Mouse (Mus musculus) testis, adult 2 months (tissue): Measurements from ENCODE around the gene 1700102P08Rik. TPM values are rescaled to one million over a fixed set of nuclear protein-coding genes. Genes with fewer than 3 reads are reported as not detected.
A peak's percentile ranks its signal among the peaks of the same experiment; 100 is the strongest.

Source experiments
- H3K27ac ChIP-seq: fragments of 200-500 bp; 2 replicates; pipeline ENCODE4 v1.5.1; 2012; ENCODE audit warnings: low read depth, low read length; ENCODE audit not compliant: control insufficient read depth, insufficient read depth
- H3K27me3 ChIP-seq: fragments of 200-500 bp; 2 replicates; pipeline ENCODE4 v1.6.1; 2012; ENCODE audit warnings: mild to moderate bottlenecking, low read length, moderate library complexity; ENCODE audit not compliant: control insufficient read depth, insufficient read depth
- H3K36me3 ChIP-seq: fragments of 200-500 bp; 2 replicates; pipeline ENCODE4 v1.6.1; 2012; ENCODE audit warnings: mild to moderate bottlenecking, low read length; ENCODE audit not compliant: control insufficient read depth, insufficient read depth
- H3K4me1 ChIP-seq: fragments of 200-500 bp; 2 replicates; pipeline ENCODE4 v1.6.1; 2012; ENCODE audit warnings: low read length; ENCODE audit not compliant: control insufficient read depth, insufficient read depth
- H3K4me3 ChIP-seq: fragments of 200-500 bp; 2 replicates; pipeline ENCODE4 v1.5.1; 2012; ENCODE audit warnings: low read depth, mild to moderate bottlenecking, low read length, moderate library complexity, mixed read lengths; ENCODE audit not compliant: control insufficient read depth
- CTCF ChIP-seq: fragments of 200-500 bp; IDR thresholded peaks from 2 replicates; pipeline ENCODE4 v1.5.1; 2012; ENCODE audit warnings: low read depth, mild to moderate bottlenecking, inconsistent platforms, low read length, moderate library complexity; ENCODE audit not compliant: control insufficient read depth, insufficient read depth, insufficient replicate concordance
- POLR2A ChIP-seq: fragments of 200-500 bp; IDR thresholded peaks from 2 replicates; pipeline ENCODE4 v1.6.1; 2012; ENCODE audit warnings: low read depth, mild to moderate bottlenecking, inconsistent platforms, low read length, moderate library complexity; ENCODE audit not compliant: control insufficient read depth
- polyA plus RNA-seq: library from polyadenylated mRNA; depleted of rRNA; stranded (reverse); fragments of >200 nt; gene quantifications from 2 replicates; pipeline ENCODE4 v1.2.3, GENCODE M21; 2012; rRNA removed

1700102P08Rik gene
- polyA plus RNA-seq, 1 experiment = 72.2 TPM

- Histone ChIP-seq H3K27me3 (no peaks in the 10 kb centered on the region), H3K4me3 (peak overlapping the region; percentile 83), H3K27ac (no peak overlapping the region; the same call in 1 of the 2 replicates), H3K4me1 (peaks cover 25% of the 10 kb centered on the region), H3K36me3 (no peaks in the 10 kb centered on the region)
- TF ChIP-seq POLR2A (no peak), CTCF (peak; percentile 76)
These were observed 59.8 kb downstream of the 1700102P08Rik start for GRCm38 (mm10) chr9:108452291-108452906.

- peaks cover 25% of the 10 kb centered on the region for H3K4me1 ChIP-seq
- no peaks in the 10 kb centered on the region for H3K27me3 ChIP-seq
- no peaks in the 10 kb centered on the region for H3K36me3 ChIP-seq
- no peak for TF ChIP-seq CTCF
- no peak for TF ChIP-seq POLR2A
- peak overlapping the region; percentile 22; the same call in 1 of the 2 replicates for H3K4me3 ChIP-seq
- H3K27ac ChIP-seq = no peak overlapping the region
These were observed 60.3 kb downstream of the 1700102P08Rik start for GRCm38 (mm10) chr9:108452911-108453310.

- Histone ChIP-seq H3K4me1 (peaks cover 25% of the 10 kb centered on the region), H3K27ac (no peak overlapping the region), H3K36me3 (no peaks in the 10 kb centered on the region), H3K4me3 (no peak overlapping the region), H3K27me3 (no peaks in the 10 kb centered on the region)
- TF ChIP-seq POLR2A (no peak), CTCF (no peak)
These were observed 60.9 kb downstream of the 1700102P08Rik start for GRCm38 (mm10) chr9:108453458-108453857.

GRCm38 (mm10) chr9:108454429-108454828 is 61.8 kb downstream of the 1700102P08Rik start:
- H3K27ac ChIP-seq = no peak overlapping the region
- peak overlapping the region; percentile 57; the same call in 1 of the 2 replicates for H3K4me3 ChIP-seq
- no peaks in the 10 kb centered on the region for H3K27me3 ChIP-seq
- peaks cover 22% of the 10 kb centered on the region for H3K4me1 ChIP-seq
- H3K36me3 ChIP-seq = no peaks in the 10 kb centered on the region
- TF ChIP-seq POLR2A = no peak

DNA sequence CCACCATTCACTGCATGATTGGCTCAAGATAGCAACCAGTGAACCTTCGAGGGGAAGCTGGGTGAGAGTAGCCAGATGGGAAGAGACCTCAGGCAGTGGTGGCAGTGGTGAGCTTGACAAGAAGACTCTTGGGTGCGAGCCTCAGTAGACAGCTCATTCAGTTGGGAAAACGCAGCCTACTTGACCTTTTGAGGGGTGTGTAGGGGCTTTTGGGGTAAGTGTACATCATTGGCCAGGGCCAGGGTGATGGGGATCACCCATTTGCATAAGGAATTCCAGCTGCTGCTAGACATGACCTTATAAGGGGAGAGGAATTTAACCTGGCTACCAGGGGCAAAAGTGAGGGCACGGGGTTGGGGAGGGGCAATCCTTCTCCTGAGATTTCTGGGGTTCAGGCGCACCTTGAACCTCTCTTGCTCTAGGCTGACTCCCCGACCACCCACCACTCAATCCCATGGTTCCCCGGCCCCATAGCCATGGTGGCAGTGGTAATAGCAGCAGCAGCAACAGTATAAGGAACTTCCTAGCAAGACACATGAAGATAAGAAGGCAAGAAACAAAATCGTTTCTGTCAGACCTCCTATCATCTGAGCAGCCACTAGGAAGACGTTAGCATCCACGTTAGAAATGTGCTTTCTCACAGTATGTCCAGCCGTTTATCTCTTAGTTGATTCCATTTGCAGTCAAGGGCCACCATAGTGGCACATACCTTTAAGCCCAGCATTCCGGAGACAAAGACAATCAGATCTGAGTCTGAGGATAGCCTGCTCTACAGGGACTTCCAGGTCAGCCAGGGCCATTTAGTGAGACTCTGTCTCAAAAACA is 63.4 kb downstream of the 1700102P08Rik start:
- H3K4me3 ChIP-seq = no peak overlapping the region
- H3K36me3 ChIP-seq = no peaks in the 10 kb centered on the region
- TF ChIP-seq CTCF = no peak
- no peak for TF ChIP-seq POLR2A
- no peak overlapping the region for H3K27ac ChIP-seq
- H3K27me3 ChIP-seq = no peaks in the 10 kb centered on the region
- H3K4me1 ChIP-seq = peaks cover 12% of the 10 kb centered on the region

- no peaks in the 10 kb centered on the region for H3K27me3 ChIP-seq
- H3K4me1 ChIP-seq = peaks cover 15% of the 10 kb centered on the region
- no peak overlapping the region for H3K4me3 ChIP-seq
- no peaks in the 10 kb centered on the region for H3K36me3 ChIP-seq
- TF ChIP-seq CTCF (no peak), POLR2A (no peak)
- H3K27ac ChIP-seq = no peak overlapping the region
These were observed 64.3 kb downstream of the 1700102P08Rik start for GRCm38 (mm10) chr9:108456953-108457352.

DNA sequence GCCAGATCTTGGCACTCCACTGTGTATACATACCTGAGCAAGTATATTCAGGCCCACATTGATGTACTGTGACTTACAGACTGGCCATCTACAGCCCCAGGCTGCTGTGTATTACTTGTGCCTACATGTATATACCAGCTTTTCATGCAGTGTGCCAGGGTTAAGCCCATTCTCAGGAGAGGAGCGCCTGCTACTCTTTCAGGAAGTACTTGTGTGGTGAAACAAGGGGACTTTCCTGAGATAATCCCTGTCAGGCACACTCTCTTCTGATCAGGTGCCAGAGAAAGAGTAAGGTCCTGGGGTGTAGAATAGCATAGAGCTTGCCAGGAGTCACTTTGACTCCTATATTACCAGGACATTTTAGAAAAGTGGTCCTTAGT is 67.3 kb downstream of the 1700102P08Rik start:
- Histone ChIP-seq H3K36me3 (no peaks in the 10 kb centered on the region), H3K27ac (peak overlapping the region; percentile 16; the same call in 1 of the 2 replicates), H3K27me3 (no peaks in the 10 kb centered on the region), H3K4me3 (peak overlapping the region; percentile 90), H3K4me1 (peaks cover 20% of the 10 kb centered on the region)
- TF ChIP-seq POLR2A = no peak
- TF ChIP-seq CTCF = no peak

Other genes starting within 250 kb of the 1700102P08Rik start
- 1.2 TPM in 2 replicates for gene Bsn, start 202.4 kb upstream of the 1700102P08Rik start, polyA plus RNA-seq
- gene Dag1, start 128.8 kb upstream of the 1700102P08Rik start, polyA plus RNA-seq = 14.0 and 17.2 TPM in 2 replicates
- 23.1 and 24.8 TPM in 2 replicates for gene Nicn1, start 102.4 kb upstream of the 1700102P08Rik start, polyA plus RNA-seq
- 4.3 and 7.9 TPM in 2 replicates for gene Amt, start 96.0 kb upstream of the 1700102P08Rik start, polyA plus RNA-seq
- gene Rhoa, start 86.7 kb upstream of the 1700102P08Rik start, polyA plus RNA-seq = 34.8 and 40.5 TPM in 2 replicates
- gene Tcta, start 86.6 kb upstream of the 1700102P08Rik start, polyA plus RNA-seq = 40.4 and 42.0 TPM in 2 replicates
- gene Gpx1, start 53.9 kb upstream of the 1700102P08Rik start, polyA plus RNA-seq = 64.0 and 88.9 TPM in 2 replicates
- gene Usp4, start 45.0 kb upstream of the 1700102P08Rik start, polyA plus RNA-seq = 115 and 116 TPM in 2 replicates
- gene Ccdc36, start 35.7 kb downstream of the 1700102P08Rik start, polyA plus RNA-seq = 5.3 and 5.8 TPM in 2 replicates
- 91.8 and 100 TPM in 2 replicates for gene BC048562, start 43.7 kb downstream of the 1700102P08Rik start, polyA plus RNA-seq
- 19.4 and 20.6 TPM in 2 replicates for gene Ccdc71, start 67.7 kb downstream of the 1700102P08Rik start, polyA plus RNA-seq
- 15.2 and 18.7 TPM in 2 replicates for gene Klhdc8b, start 68.8 kb downstream of the 1700102P08Rik start, polyA plus RNA-seq
- 23.3 and 24.3 TPM in 2 replicates for gene Lamb2, start 86.9 kb downstream of the 1700102P08Rik start, polyA plus RNA-seq
- 128 and 134 TPM in 2 replicates for gene Usp19, start 97.8 kb downstream of the 1700102P08Rik start, polyA plus RNA-seq
- gene Qars, start 114.9 kb downstream of the 1700102P08Rik start, polyA plus RNA-seq = 159 and 195 TPM in 2 replicates
- 196 and 208 TPM in 2 replicates for gene Qrich1, start 124.0 kb downstream of the 1700102P08Rik start, polyA plus RNA-seq
- gene Impdh2, start 167.5 kb downstream of the 1700102P08Rik start, polyA plus RNA-seq = 172 and 183 TPM in 2 replicates
- gene Ndufaf3, start 174.6 kb downstream of the 1700102P08Rik start, polyA plus RNA-seq = 347 and 402 TPM in 2 replicates
- 184 and 185 TPM in 2 replicates for gene Dalrd3, start 177.1 kb downstream of the 1700102P08Rik start, polyA plus RNA-seq
- 13.4 and 13.5 TPM in 2 replicates for gene Wdr6, start 185.9 kb downstream of the 1700102P08Rik start, polyA plus RNA-seq
- gene P4htm, start 204.9 kb downstream of the 1700102P08Rik start, polyA plus RNA-seq = 5.4 and 5.5 TPM in 2 replicates